Mouse (Mus musculus): ENCODE measurements around the gene Slc35a5. TPM values are rescaled to one million over a fixed set of nuclear protein-coding genes. Genes with fewer than 3 reads are reported as not detected.

The Slc35a5 gene
- polyA plus RNA-seq, 1 experiment from 2014 or later: 9.7 TPM

DNA sequence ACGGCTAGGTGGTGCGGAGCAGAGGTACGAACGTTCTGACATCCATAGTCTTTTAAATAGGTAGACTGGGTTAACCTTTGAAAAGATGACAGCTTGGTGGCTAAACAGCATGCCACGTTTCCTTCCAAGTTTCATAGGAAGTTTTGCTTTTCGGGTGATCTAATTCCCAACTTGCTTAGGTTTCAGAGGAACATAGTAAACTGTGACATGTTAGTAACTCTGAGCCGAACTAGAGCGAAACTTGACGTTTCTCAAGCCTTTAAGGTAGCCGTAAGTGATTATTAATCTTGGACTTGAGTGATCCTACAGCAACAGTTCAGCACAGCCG lies 847 bp upstream of the Slc35a5 start:
- H3K4me1 ChIP-seq (replicated peaks; ENCODE audit: control insufficient read depth, insufficient read depth, low read length): no peaks in the 10 kb centered on the region; the same call in 1 of the 2 replicates
- H3K9me3 ChIP-seq (ENCODE audit: control insufficient read depth, low read length): no peaks in the 10 kb centered on the region
- peak overlapping the region; percentile 91 for H3K9ac ChIP-seq (ENCODE audit: low read depth, low read length)
- H3K27ac ChIP-seq (ENCODE audit: low read depth, low read length): peak overlapping the region; percentile 83
- no peaks in the 10 kb centered on the region; the same call in 1 of the 2 replicates for H3K36me3 ChIP-seq (ENCODE audit: control insufficient read depth, insufficient read depth, low read length)
- DNase-seq (ENCODE audit: low spot score): no peak
- peak overlapping the region; percentile 86 for H3K4me2 ChIP-seq
- no peaks in the 10 kb centered on the region for H3K27me3 ChIP-seq (replicated peaks; ENCODE audit: control insufficient read depth, insufficient read depth, low read length)
- peak overlapping the region; percentile 92 for H3K4me3 ChIP-seq (ENCODE audit: low read depth, low read length)
- WGBS: 4% methylated on average over 11 of the region's 11 CpGs
- no peak for ATAC-seq (replicated peaks; ENCODE audit: low FRiP score)

DNA sequence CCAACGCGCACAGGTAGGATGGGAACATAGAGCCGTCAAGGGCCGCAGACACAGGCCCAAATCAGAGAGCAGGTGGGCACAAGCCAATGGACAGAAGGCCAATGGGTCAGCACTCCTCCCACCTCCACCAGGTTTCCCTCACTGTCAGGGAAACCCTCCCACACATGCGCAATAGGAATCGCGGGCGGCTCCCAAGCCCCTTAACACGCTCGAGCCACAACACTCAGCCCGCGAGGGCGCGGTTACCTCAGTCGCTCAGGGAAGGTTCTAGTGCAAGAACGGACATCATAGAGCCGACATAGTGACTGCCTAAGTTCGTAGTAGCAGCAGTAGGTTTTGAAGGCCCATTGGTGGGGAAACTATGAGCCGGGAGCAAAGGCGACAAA lies 377 bp downstream of the Slc35a5 start:
- peak overlapping the region; percentile 73 for H3K9ac ChIP-seq (ENCODE audit: low read depth, low read length)
- no peaks in the 10 kb centered on the region; the same call in 1 of the 2 replicates for H3K4me1 ChIP-seq (replicated peaks; ENCODE audit: control insufficient read depth, insufficient read depth, low read length)
- H3K27ac ChIP-seq (ENCODE audit: low read depth, low read length): peak overlapping the region; percentile 91
- H3K36me3 ChIP-seq (ENCODE audit: control insufficient read depth, insufficient read depth, low read length): no peaks in the 10 kb centered on the region; the same call in 1 of the 2 replicates
- peak; percentile 73 for ATAC-seq (replicated peaks; ENCODE audit: low FRiP score)
- peak overlapping the region; percentile 92 for H3K4me2 ChIP-seq
- no peaks in the 10 kb centered on the region for H3K27me3 ChIP-seq (replicated peaks; ENCODE audit: control insufficient read depth, insufficient read depth, low read length)
- DNase-seq (ENCODE audit: low spot score): peak; percentile 63
- 1% methylated on average over 20 of the region's 20 CpGs for WGBS
- H3K9me3 ChIP-seq (ENCODE audit: control insufficient read depth, low read length): no peaks in the 10 kb centered on the region
- H3K4me3 ChIP-seq (ENCODE audit: low read depth, low read length): peak overlapping the region; percentile 92

DNA sequence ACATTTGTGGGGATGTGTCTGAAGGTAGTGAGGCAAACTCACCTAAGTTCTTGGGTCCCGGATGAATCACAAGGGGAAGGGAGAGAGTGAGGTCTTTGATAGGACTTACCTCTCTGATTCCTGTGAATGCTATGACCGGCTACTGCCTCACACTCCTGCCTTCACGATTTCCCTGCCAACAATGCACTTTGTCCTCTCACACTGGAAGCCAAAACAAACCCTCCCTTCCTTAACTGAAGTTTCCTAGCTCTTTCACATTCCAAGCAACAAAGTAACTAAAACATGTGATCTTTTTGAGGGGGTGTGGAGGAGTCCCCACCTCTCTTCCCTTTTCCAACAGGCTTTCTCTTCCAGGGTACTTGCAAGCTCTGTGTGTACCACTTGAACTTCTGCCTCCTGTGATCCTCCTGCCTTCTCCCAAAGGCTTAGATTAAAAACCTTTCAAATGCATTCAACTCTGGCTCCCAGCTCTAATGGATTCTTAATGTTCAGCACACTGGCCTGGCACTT lies 3.7 kb downstream of the Slc35a5 start:
- Histone ChIP-seq H3K4me3 (ENCODE audit: low read depth, low read length) (no peak overlapping the region), H3K36me3 (ENCODE audit: control insufficient read depth, insufficient read depth, low read length) (no peaks in the 10 kb centered on the region; the same call in 1 of the 2 replicates), H3K9me3 (ENCODE audit: control insufficient read depth, low read length) (no peaks in the 10 kb centered on the region), H3K27ac (ENCODE audit: low read depth, low read length) (no peak overlapping the region), H3K4me2 (no peak overlapping the region), H3K9ac (ENCODE audit: low read depth, low read length) (no peak overlapping the region), H3K27me3 (replicated peaks; ENCODE audit: control insufficient read depth, insufficient read depth, low read length) (no peaks in the 10 kb centered on the region), H3K4me1 (replicated peaks; ENCODE audit: control insufficient read depth, insufficient read depth, low read length) (no peaks in the 10 kb centered on the region; the same call in 1 of the 2 replicates)
- ATAC-seq (replicated peaks; ENCODE audit: low FRiP score) (no peak), DNase-seq (ENCODE audit: low spot score) (no peak)
- 85% methylated on average over 3 of the region's 3 CpGs for WGBS

DNA sequence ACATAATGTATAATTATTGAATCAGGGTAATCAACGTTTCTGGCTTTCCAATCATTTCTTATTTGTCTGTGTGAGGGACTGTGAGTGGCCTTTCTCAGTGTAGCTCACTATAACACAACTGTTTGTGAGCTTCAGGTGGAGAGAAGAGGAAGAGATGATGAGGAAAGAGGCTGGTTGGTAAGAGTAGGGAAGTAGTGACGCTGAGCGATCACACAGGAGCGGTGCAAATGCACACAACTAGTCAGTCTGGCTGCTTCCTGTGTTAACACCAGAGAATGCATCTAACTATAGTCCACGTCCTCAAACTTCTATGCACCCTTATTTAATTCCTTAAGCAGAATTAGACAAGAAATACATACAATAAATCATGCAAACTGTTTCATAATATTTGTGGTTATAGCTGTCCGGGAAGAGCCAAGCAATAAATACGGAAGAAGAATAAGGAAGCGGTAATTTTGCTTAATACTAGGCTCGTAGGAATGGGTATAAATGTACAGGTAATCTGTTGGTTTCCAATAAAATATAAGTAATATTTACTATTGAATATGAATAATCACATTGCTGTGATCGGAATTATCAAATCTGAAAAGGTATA lies 9.9 kb downstream of the Slc35a5 start:
- 78% methylated on average over 10 of the region's 10 CpGs for WGBS
- H3K4me3 ChIP-seq (ENCODE audit: low read depth, low read length): no peak overlapping the region
- DNase-seq (ENCODE audit: low spot score) (no peak), ATAC-seq (replicated peaks; ENCODE audit: low FRiP score) (no peak)
- no peaks in the 10 kb centered on the region for H3K9me3 ChIP-seq (ENCODE audit: control insufficient read depth, low read length)
- H3K4me2 ChIP-seq: no peak overlapping the region
- H3K27me3 ChIP-seq (replicated peaks; ENCODE audit: control insufficient read depth, insufficient read depth, low read length): no peaks in the 10 kb centered on the region
- H3K27ac ChIP-seq (ENCODE audit: low read depth, low read length): no peak overlapping the region
- peaks cover 6% of the 10 kb centered on the region; the same call in 1 of the 2 replicates for H3K36me3 ChIP-seq (ENCODE audit: control insufficient read depth, insufficient read depth, low read length)
- H3K9ac ChIP-seq (ENCODE audit: low read depth, low read length): no peak overlapping the region
- H3K4me1 ChIP-seq (replicated peaks; ENCODE audit: control insufficient read depth, insufficient read depth, low read length): no peaks in the 10 kb centered on the region

DNA sequence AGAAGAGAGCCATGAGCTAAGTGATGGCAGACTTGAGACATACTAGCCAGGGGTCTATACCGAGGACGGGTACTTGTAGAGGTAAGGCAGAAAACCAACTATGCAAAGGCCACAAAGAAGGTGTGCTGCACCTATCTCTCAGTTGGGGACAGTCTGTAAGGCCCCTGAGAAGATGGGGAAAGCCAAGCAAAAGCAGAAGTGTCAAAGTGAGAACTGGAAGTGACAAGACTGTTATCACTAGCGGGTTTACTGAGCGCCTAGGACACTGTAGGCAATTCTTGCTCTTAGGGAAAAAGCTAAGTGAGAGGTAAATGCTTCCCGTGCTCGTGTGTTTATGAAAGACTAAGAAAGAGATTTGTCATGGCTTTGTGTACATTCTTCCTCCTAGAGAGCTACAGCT lies 13.4 kb downstream of the Slc35a5 start:
- Histone ChIP-seq H3K9me3 (ENCODE audit: control insufficient read depth, low read length) (no peaks in the 10 kb centered on the region), H3K27me3 (replicated peaks; ENCODE audit: control insufficient read depth, insufficient read depth, low read length) (no peaks in the 10 kb centered on the region), H3K9ac (ENCODE audit: low read depth, low read length) (no peak overlapping the region), H3K36me3 (ENCODE audit: control insufficient read depth, insufficient read depth, low read length) (peaks cover 14% of the 10 kb centered on the region; the same call in 1 of the 2 replicates), H3K4me3 (ENCODE audit: low read depth, low read length) (no peak overlapping the region), H3K4me1 (replicated peaks; ENCODE audit: control insufficient read depth, insufficient read depth, low read length) (no peaks in the 10 kb centered on the region), H3K27ac (ENCODE audit: low read depth, low read length) (no peak overlapping the region), H3K4me2 (no peak overlapping the region)
- 75% methylated on average over 6 of the region's 6 CpGs for WGBS
- no peak for DNase-seq (ENCODE audit: low spot score)
- no peak for ATAC-seq (replicated peaks; ENCODE audit: low FRiP score)

DNA sequence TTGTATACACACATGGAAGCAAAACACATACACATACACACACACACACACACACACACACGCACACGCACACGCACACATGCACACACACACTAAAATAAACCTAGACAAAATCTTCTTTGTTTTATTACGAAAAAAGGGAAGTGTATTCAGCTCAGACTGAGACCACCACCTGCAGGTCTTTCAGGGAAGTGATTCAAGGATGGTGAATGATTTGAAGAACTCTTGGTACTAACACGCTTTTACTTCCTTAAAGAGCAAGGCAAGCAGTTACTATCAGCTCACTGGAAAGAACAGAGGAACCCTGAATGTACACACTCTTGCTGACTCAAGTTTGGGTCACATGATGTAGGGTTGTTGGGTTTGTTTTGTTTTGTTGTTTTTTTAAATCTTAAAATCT lies 15.9 kb downstream of the Slc35a5 start:
- H3K27me3 ChIP-seq (replicated peaks; ENCODE audit: control insufficient read depth, insufficient read depth, low read length): no peaks in the 10 kb centered on the region
- no peak overlapping the region for H3K27ac ChIP-seq (ENCODE audit: low read depth, low read length)
- ATAC-seq (replicated peaks; ENCODE audit: low FRiP score) (no peak), DNase-seq (ENCODE audit: low spot score) (no peak)
- no peaks in the 10 kb centered on the region for H3K9me3 ChIP-seq (ENCODE audit: control insufficient read depth, low read length)
- no peaks in the 10 kb centered on the region for H3K4me1 ChIP-seq (replicated peaks; ENCODE audit: control insufficient read depth, insufficient read depth, low read length)
- peaks cover 10% of the 10 kb centered on the region; the same call in 1 of the 2 replicates for H3K36me3 ChIP-seq (ENCODE audit: control insufficient read depth, insufficient read depth, low read length)
- H3K4me2 ChIP-seq: no peak overlapping the region
- 80% methylated on average over 5 of the region's 5 CpGs for WGBS
- no peak overlapping the region for H3K9ac ChIP-seq (ENCODE audit: low read depth, low read length)
- H3K4me3 ChIP-seq (ENCODE audit: low read depth, low read length): no peak overlapping the region

DNA sequence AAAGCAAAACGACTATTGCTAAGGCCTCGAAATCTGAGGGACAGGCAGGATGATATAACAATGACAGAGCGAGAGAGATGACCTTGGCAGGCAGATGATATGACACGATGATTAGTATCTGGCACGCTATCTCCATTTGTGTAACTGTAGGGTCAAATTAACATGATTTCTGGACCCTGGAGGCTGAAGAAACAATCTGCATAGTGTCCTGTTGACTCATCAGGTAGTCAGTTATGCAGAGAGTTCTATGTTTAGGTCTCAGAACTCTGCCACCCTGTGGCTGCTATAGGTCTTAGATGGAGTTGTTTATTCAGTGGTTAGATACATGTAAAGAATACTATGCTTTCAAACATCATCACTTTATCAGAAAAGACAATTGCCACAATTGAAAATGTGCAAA lies 16.8 kb downstream of the Slc35a5 start:
- Histone ChIP-seq H3K27me3 (replicated peaks; ENCODE audit: control insufficient read depth, insufficient read depth, low read length) (no peaks in the 10 kb centered on the region), H3K36me3 (ENCODE audit: control insufficient read depth, insufficient read depth, low read length) (peaks cover 10% of the 10 kb centered on the region; the same call in 1 of the 2 replicates), H3K9ac (ENCODE audit: low read depth, low read length) (no peak overlapping the region), H3K4me1 (replicated peaks; ENCODE audit: control insufficient read depth, insufficient read depth, low read length) (no peaks in the 10 kb centered on the region), H3K27ac (ENCODE audit: low read depth, low read length) (no peak overlapping the region), H3K4me3 (ENCODE audit: low read depth, low read length) (no peak overlapping the region), H3K9me3 (ENCODE audit: control insufficient read depth, low read length) (no peaks in the 10 kb centered on the region), H3K4me2 (no peak overlapping the region)
- ATAC-seq (replicated peaks; ENCODE audit: low FRiP score) (no peak), DNase-seq (ENCODE audit: low spot score) (no peak)
- 89% methylated on average over 5 of the region's 5 CpGs for WGBS

DNA sequence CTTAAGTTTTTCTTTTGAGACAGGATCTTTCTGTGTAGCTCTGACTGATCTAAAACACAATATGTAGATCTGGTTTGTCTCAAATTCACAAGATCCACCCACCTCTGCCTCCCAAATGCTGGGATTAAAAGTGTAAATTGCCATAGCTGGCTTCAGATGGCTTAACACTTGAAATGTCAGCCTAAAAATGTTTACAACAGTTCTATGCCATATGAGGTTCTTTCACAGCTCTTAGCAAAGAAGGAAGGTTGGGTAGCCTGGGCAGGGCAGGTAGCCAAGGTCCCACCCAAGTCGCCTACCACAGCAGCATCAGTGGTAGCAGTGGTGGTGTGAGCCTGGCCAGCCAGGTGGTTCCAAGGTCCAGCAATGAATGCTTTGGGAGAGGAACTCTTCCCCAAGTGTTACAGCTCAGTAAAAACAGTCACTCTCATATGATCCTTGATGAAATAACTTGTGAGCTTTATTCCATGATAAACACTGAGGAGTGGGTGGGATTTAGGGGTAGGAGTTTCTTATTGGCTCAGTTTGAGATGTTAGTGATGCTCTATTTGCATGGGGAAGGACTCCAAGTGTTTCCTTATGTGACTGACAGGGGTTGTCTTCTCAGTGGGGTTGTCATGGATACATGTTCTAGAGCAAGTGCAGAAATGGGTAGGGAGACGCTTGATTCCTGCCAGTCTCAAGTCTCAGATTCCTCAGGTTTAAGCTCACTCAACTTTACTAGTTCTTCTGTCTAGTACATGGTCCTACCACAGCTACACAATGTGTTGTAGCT lies 30.4 kb downstream of the Slc35a5 start:
- H3K9ac ChIP-seq (ENCODE audit: low read depth, low read length): no peak overlapping the region
- H3K4me1 ChIP-seq (replicated peaks; ENCODE audit: control insufficient read depth, insufficient read depth, low read length): no peaks in the 10 kb centered on the region
- H3K4me3 ChIP-seq (ENCODE audit: low read depth, low read length): no peak overlapping the region
- no peak overlapping the region for H3K27ac ChIP-seq (ENCODE audit: low read depth, low read length)
- no peaks in the 10 kb centered on the region for H3K36me3 ChIP-seq (ENCODE audit: control insufficient read depth, insufficient read depth, low read length)
- ATAC-seq (replicated peaks; ENCODE audit: low FRiP score): no peak
- H3K9me3 ChIP-seq (ENCODE audit: control insufficient read depth, low read length): no peaks in the 10 kb centered on the region
- H3K27me3 ChIP-seq (replicated peaks; ENCODE audit: control insufficient read depth, insufficient read depth, low read length): no peaks in the 10 kb centered on the region
- 75% methylated on average over 2 of the region's 2 CpGs for WGBS
- DNase-seq (ENCODE audit: low spot score): no peak
- no peak overlapping the region for H3K4me2 ChIP-seq

All from liver, embryonic 11.5 days (tissue).